Mouse (Mus musculus) thymus, postnatal 0 days (tissue): ENCODE measurements around the gene Vmn1r36. TPM values are rescaled to one million over a fixed set of nuclear protein-coding genes. Genes with fewer than 3 reads are reported as not detected.
"Not testable (repeated sequence)": the region's sequence is repeated elsewhere in the genome, so short reads cannot be mapped to it uniquely, and the experiment has no call there.

Source experiments
- DNase-seq: peaks from one replicate; pipeline ENCODE4 v3.0.0-alpha.2; 2015; ENCODE audit warnings: low spot score
- polyA plus RNA-seq: library from polyadenylated mRNA; unstranded; fragments of >200 nt; fragmentation: Nextera tagmentation; extraction: Ambion mirVana; gene quantifications from 2 replicates; pipeline ENCODE4 v1.2.1, GENCODE M21; 2015

Gene Vmn1r36
- not detected in 2 replicates for polyA plus RNA-seq

- DNase-seq: not testable (repeated sequence)
Observed at GRCm38 (mm10) chr6:66719068-66719467, at the start of gene Vmn1r36. Gene Vmn1r36 (minus strand): TSS chr6:66719168.

- DNase-seq: not testable (repeated sequence)
Observed at GRCm38 (mm10) chr6:66729082-66729481, 10.1 kb upstream of the Vmn1r36 start, which contains the start of gene Vmn1r37. Gene Vmn1r37 (plus strand): TSS chr6:66729382.

GRCm38 (mm10) chr6:66713854-66714253 lies 5.1 kb downstream of the Vmn1r36 start:
- DNase-seq: no peak

GRCm38 (mm10) chr6:66708901-66709300 lies 10.1 kb downstream of the Vmn1r36 start:
- DNase-seq: no peak

GRCm38 (mm10) chr6:66685806-66686205 lies 33.2 kb downstream of the Vmn1r36 start, which contains the start of gene Vmn1r35:
Gene Vmn1r35 (minus strand): TSS chr6:66685906.
- DNase-seq: no peak

Other genes with a start within 250 kb of the Vmn1r36 start
- gene Mad2l1, start 183.8 kb downstream of the Vmn1r36 start, polyA plus RNA-seq: 140 TPM in 2 replicates
- gene Vmn1r32, start 159.1 kb downstream of the Vmn1r36 start, polyA plus RNA-seq: 0.06 TPM in 1 of 2 replicates, not detected in the other
- gene Vmn1r33, start 100.9 kb downstream of the Vmn1r36 start, polyA plus RNA-seq: not detected in 2 replicates
- not detected in 2 replicates for gene Vmn1r34, start 75.3 kb downstream of the Vmn1r36 start, polyA plus RNA-seq
- not detected in 2 replicates for gene Vmn1r35, start 33.3 kb downstream of the Vmn1r36 start, polyA plus RNA-seq
- not detected in 2 replicates for gene Vmn1r37, start 10.2 kb upstream of the Vmn1r36 start, polyA plus RNA-seq
- gene Vmn1r38, start 63.5 kb upstream of the Vmn1r36 start, polyA plus RNA-seq: not detected in 2 replicates
- not detected in 2 replicates for gene Vmn1r39, start 91.4 kb upstream of the Vmn1r36 start, polyA plus RNA-seq
- 34.5 and 39.6 TPM in 2 replicates for gene Gng12, start 177.2 kb upstream of the Vmn1r36 start, polyA plus RNA-seq